Mouse (Mus musculus) heart, adult 2 months (tissue): ENCODE measurements at regions not wholly inside any gene's neighbourhood (a gene's known extent, or its start where the extent isn't known, plus 50 kb on each side); places are given as distances from the start of the nearest gene placed in this dataset.

Source experiments
- CTCF ChIP-seq: fragments of 200-600 bp; IDR thresholded peaks from 2 replicates; pipeline ENCODE4 v1.8.1; 2022; ENCODE audit warnings: antibody characterized with exemption, mild to moderate bottlenecking, moderate library complexity
- POLR2A ChIP-seq: fragments of 200-500 bp; IDR thresholded peaks from 2 replicates; pipeline ENCODE4 v1.6.1; 2011; ENCODE audit warnings: mild to moderate bottlenecking, low read depth, low read length, control low read depth; ENCODE audit not compliant: insufficient read depth

GRCm38 (mm10) chr12:42100189-42100588, 614.0 kb upstream of the Lrrn3 start:
- TF ChIP-seq CTCF (no peak), POLR2A (no peak)
